Mouse (Mus musculus): ENCODE results near the gene AC170998.1.
"Not testable (repeated sequence)": the region's sequence is repeated elsewhere in the genome, so short reads cannot be mapped to it uniquely, and the experiment has no call there.

The AC170998.1 gene

GRCm38 (mm10) chr17:28760736-28761312 is 34.9 kb downstream of the AC170998.1 start:
- no peak for DNase-seq (ENCODE audit: low spot score)

GRCm38 (mm10) chr17:28761871-28762270 is 36.0 kb downstream of the AC170998.1 start:
- DNase-seq (ENCODE audit: low spot score) = peak; percentile 68

GRCm38 (mm10) chr17:28766203-28766602 is 40.3 kb downstream of the AC170998.1 start:
- no peak for DNase-seq (ENCODE audit: low spot score)

- DNase-seq (ENCODE audit: low spot score) = no peak
Observed at GRCm38 (mm10) chr17:28766781-28767515, 41.1 kb downstream of the AC170998.1 start.

- no peak for DNase-seq (ENCODE audit: low spot score)
Observed at GRCm38 (mm10) chr17:28769121-28769874, 43.4 kb downstream of the AC170998.1 start, which contains the start of gene Mapk13. Gene Mapk13, plus strand, starts transcription at chr17:28769297.

GRCm38 (mm10) chr17:28769875-28770421 is 44.1 kb downstream of the AC170998.1 start:
- no peak for DNase-seq (ENCODE audit: low spot score)

GRCm38 (mm10) chr17:28771289-28771688 is 45.4 kb downstream of the AC170998.1 start:
- no peak for DNase-seq (ENCODE audit: low spot score)

GRCm38 (mm10) chr17:28774303-28774702 is 48.4 kb downstream of the AC170998.1 start:
- not testable (repeated sequence) for DNase-seq (ENCODE audit: low spot score)

- DNase-seq (ENCODE audit: low spot score) = no peak
Observed at GRCm38 (mm10) chr17:28775161-28775560, 49.3 kb downstream of the AC170998.1 start.

Measured in c-Kit-positive CD71-positive TER-119-positive erythroid progenitor cells, embryonic 14.5 days (primary cell).